Mouse (Mus musculus): Measurements from ENCODE around the gene Dock3. TPM values are rescaled to one million over a fixed set of nuclear protein-coding genes. Genes with fewer than 3 reads are reported as not detected.

The Dock3 gene
- 9.1 and 12.9 TPM in 2 replicates for polyA plus RNA-seq (2014; fragmentation: Nextera tagmentation; extraction: Ambion mirVana)

DNA sequence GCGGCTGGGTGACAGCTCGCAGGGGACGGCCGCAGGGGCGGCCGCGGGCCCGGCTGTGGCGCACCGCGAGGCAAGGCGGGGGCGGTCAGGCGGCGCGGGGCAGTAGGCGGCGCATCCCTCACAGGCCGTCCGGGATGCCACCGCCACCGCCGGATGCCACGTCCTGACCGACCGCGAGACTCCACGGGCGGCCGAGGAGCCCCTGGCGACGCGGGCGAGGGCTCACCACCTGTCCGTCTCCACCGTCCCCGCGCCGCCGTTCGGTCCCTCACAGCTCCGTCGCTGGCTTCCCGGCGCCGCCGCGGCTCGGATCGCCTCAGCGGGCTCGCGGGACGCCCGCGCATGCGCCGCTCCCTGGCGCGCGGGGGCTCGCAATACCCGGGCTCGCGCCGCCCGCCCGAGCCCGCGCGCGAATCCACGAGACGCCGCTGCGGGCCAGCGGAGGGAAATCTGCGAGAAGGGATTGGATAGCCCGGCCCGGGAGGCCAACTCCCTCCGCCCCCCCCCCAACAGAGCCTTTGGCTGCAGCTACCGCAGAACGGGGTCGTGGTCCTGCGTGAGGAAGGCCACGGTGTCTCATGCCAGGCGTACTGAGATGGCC, at the start of gene Dock3:
Gene Dock3 (minus strand): TSS at position 371 of the 601 bp plus-strand sequence.
- peak; percentile 92 for ATAC-seq

DNA sequence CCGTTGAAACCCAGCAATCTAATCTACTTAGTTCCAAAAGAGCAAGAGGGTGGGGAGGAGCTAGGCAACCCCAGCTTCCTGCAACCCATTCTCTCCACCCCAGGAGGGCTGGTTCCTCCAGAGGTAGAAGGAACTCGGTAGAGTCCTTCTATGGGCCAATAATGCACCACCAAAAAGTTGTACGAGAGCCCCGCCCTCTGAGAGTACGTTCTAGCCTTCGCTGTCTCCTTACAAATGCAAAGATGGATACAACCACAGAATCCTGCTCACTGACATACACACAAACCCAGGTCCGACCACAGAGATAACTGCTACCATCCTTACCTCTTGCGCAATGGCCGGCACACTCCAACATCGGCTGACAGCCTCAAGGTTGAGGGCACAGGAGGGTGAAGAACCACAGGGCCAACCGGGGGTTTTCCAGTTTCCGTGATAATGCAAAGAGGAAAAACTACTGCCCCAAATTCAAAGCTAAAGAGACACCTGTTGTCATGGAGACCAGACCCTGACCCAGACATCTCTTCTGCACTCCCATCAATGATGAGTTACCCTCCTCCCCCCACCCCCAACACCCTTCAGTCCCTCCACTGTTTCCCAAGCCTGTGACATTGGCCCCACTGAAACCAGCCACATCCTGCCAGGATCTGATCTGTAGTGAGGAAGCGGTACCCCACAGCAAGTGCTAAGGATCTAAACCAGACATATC, 48.8 kb upstream of the Dock3 start:
- no peak overlapping the region for H3K27ac ChIP-seq (ENCODE audit: low read depth, low read length)
- no peaks in the 10 kb centered on the region for H3K36me3 ChIP-seq (ENCODE audit: control insufficient read depth, insufficient read depth, low read length)
- ATAC-seq (no peak), DNase-seq (ENCODE audit: low spot score) (no peak)
- no peak overlapping the region for H3K4me2 ChIP-seq (ENCODE audit: low read length)
- 56% methylated on average over 13 of the region's 13 CpGs for WGBS
- H3K4me3 ChIP-seq (ENCODE audit: low read depth, low read length), result no peak overlapping the region
- no peaks in the 10 kb centered on the region for H3K27me3 ChIP-seq (replicated peaks; ENCODE audit: control insufficient read depth, insufficient read depth, low read length)
- H3K9me3 ChIP-seq (replicated peaks; ENCODE audit: control insufficient read depth, low read length), result no peaks in the 10 kb centered on the region
- no peak overlapping the region for H3K9ac ChIP-seq (ENCODE audit: low read length)
- H3K4me1 ChIP-seq (ENCODE audit: control insufficient read depth, insufficient read depth, low read length), result peaks cover 4% of the 10 kb centered on the region

More for the DNA sequence above, at the start of gene Dock3:
- peak within 1 kb of the TSS; percentile 95 for H3K9ac ChIP-seq (ENCODE audit: low read length)
- peak within 1 kb of the TSS; percentile 90 for H3K4me3 ChIP-seq (ENCODE audit: low read depth, low read length)
- DNase-seq (ENCODE audit: low spot score), result peak; percentile 92
- H3K27me3 ChIP-seq (replicated peaks; ENCODE audit: control insufficient read depth, insufficient read depth, low read length), result peaks cover 21% of the 10 kb centered on the region
- peaks cover 3% of the 10 kb centered on the region; the same call in 1 of the 2 replicates for H3K4me1 ChIP-seq (ENCODE audit: control insufficient read depth, insufficient read depth, low read length)
- peak within 1 kb of the TSS; percentile 69 for H3K4me2 ChIP-seq (ENCODE audit: low read length)
- no peaks in the 10 kb centered on the region for H3K36me3 ChIP-seq (ENCODE audit: control insufficient read depth, insufficient read depth, low read length)
- H3K27ac ChIP-seq (ENCODE audit: low read depth, low read length), result peak within 1 kb of the TSS; percentile 91
- H3K9me3 ChIP-seq (replicated peaks; ENCODE audit: control insufficient read depth, low read length), result no peaks in the 10 kb centered on the region
- 0% methylated on average over 57 of the region's 87 CpGs for WGBS

DNA sequence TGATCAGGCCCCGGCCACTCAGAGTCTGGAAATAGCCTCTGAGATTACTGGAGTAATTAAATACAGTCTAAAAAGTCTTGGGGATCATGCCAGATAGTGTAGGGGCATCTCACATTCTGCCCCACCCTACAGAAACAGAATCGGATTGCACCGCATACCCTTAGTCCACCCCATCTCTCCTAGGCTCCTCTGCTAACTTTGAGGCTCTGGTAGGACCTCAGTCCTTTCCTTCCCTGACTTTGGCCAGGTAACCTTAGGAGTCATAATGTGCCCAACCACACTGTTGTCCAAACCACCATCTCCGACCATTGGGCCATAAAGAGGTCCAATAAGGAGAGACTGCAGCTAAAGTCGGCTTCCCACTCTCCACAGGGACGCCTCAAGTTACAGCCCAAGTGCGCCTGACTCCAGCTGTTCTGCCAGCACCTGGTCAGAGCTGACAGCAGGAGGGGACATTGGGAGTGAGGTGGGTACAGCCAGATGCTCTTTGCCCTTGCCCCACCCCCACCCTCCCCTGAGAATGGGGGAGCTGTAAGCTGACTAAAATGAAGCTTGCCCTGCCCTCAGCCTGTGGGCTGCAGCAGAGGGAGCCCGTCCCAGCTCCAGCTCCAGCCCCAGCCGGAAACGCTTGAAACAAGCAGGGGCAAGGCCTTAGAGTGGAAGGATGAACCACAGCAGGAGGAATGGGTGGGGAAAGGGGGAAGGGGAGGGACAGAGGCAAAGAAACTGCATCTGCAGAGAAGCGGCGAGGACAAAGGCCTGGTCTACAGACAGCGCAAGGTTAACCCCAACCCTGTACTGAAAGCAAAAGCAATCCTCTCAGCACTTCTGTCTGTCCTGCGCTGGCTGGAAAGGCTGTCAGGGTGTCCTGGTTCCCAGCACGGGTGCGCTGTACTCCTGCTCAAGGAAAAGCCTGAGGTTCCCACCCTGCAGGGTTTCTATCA, 47.9 kb upstream of the Dock3 start:
- no peak overlapping the region for H3K27ac ChIP-seq (ENCODE audit: low read depth, low read length)
- peaks cover 4% of the 10 kb centered on the region for H3K4me1 ChIP-seq (ENCODE audit: control insufficient read depth, insufficient read depth, low read length)
- no peaks in the 10 kb centered on the region for H3K36me3 ChIP-seq (ENCODE audit: control insufficient read depth, insufficient read depth, low read length)
- DNase-seq (ENCODE audit: low spot score) (no peak), ATAC-seq (no peak)
- no peak overlapping the region for H3K9ac ChIP-seq (ENCODE audit: low read length)
- no peak overlapping the region for H3K4me2 ChIP-seq (ENCODE audit: low read length)
- WGBS, result 31% methylated on average over 16 of the region's 16 CpGs
- H3K27me3 ChIP-seq (replicated peaks; ENCODE audit: control insufficient read depth, insufficient read depth, low read length), result no peaks in the 10 kb centered on the region
- H3K9me3 ChIP-seq (replicated peaks; ENCODE audit: control insufficient read depth, low read length), result no peaks in the 10 kb centered on the region
- no peak overlapping the region for H3K4me3 ChIP-seq (ENCODE audit: low read depth, low read length)

DNA sequence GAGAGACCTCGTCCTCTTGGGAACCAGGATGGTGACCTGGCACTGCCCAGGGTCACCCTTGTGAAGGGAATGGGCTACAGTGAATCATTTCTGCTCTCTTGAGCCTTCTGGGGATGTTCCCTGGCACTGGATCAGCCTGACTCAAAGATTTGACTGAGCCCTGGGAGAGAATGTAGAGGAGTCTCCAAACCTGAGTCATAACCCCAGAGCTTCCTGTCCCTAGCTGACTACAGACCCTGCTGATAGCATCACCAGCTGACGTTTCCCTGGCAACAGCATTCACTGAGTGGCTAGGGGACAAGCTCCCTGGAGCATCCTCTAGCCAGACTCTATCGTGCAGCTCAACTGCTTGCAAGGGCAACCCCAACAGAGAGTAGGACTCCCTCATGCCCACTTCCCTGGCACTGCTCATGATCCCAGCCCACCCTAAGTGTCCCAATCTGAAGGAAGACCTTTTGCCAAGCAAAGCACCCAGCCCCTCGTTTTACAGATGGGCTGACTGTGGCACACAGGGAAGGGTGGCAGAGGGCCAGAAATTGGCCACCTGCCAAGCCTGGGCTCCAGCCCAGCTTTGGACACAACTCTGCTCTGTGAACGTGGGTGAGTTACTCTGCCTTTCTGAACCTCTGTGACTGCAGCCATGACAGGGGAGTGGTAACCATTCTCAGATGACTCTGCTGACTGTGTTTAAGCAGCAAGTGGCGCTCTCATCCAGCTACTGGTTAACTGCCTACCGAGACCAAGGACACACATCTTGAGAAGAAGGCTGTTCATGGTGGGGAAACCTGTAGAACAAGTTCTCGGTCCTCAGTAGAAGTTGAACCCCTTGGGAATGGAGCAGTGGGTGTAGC, 47.0 kb upstream of the Dock3 start:
- Histone ChIP-seq H3K9ac (ENCODE audit: low read length) (no peak overlapping the region), H3K27me3 (replicated peaks; ENCODE audit: control insufficient read depth, insufficient read depth, low read length) (no peaks in the 10 kb centered on the region), H3K36me3 (ENCODE audit: control insufficient read depth, insufficient read depth, low read length) (no peaks in the 10 kb centered on the region), H3K27ac (ENCODE audit: low read depth, low read length) (no peak overlapping the region), H3K4me3 (ENCODE audit: low read depth, low read length) (no peak overlapping the region), H3K9me3 (replicated peaks; ENCODE audit: control insufficient read depth, low read length) (no peaks in the 10 kb centered on the region), H3K4me2 (ENCODE audit: low read length) (no peak overlapping the region), H3K4me1 (ENCODE audit: control insufficient read depth, insufficient read depth, low read length) (peaks cover 4% of the 10 kb centered on the region)
- DNase-seq (ENCODE audit: low spot score) (peak; percentile 46), ATAC-seq (peak; percentile 40; the same call in 1 of the 2 replicates)
- WGBS, result 52% methylated on average over 8 of the region's 8 CpGs

DNA sequence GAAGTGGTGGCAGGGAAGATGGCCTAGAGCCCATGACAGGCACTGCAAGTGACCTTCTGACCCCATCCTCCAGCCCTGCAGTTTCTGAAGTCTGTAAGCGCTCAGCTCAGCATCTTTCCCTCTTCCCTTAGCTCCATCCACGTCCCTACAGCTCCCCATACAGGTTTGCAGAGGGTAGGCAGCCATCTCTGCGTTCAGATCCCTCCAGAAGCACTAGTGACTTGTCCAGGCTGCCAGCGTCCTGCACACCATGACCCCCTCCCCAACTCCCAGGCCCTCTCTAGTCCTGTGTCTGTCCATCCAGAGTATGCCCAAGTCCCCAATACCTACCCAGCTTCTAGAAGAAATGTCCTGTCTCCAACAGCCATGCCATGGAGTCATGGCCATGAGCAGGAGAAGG, 46.4 kb upstream of the Dock3 start:
- Histone ChIP-seq H3K4me1 (ENCODE audit: control insufficient read depth, insufficient read depth, low read length) (peaks cover 4% of the 10 kb centered on the region), H3K4me2 (ENCODE audit: low read length) (no peak overlapping the region), H3K27ac (ENCODE audit: low read depth, low read length) (no peak overlapping the region), H3K27me3 (replicated peaks; ENCODE audit: control insufficient read depth, insufficient read depth, low read length) (no peaks in the 10 kb centered on the region), H3K4me3 (ENCODE audit: low read depth, low read length) (no peak overlapping the region), H3K9me3 (replicated peaks; ENCODE audit: control insufficient read depth, low read length) (no peaks in the 10 kb centered on the region), H3K36me3 (ENCODE audit: control insufficient read depth, insufficient read depth, low read length) (no peaks in the 10 kb centered on the region), H3K9ac (ENCODE audit: low read length) (no peak overlapping the region)
- DNase-seq (ENCODE audit: low spot score) (no peak), ATAC-seq (no peak)
- WGBS, result 49% methylated on average over 4 of the region's 4 CpGs

DNA sequence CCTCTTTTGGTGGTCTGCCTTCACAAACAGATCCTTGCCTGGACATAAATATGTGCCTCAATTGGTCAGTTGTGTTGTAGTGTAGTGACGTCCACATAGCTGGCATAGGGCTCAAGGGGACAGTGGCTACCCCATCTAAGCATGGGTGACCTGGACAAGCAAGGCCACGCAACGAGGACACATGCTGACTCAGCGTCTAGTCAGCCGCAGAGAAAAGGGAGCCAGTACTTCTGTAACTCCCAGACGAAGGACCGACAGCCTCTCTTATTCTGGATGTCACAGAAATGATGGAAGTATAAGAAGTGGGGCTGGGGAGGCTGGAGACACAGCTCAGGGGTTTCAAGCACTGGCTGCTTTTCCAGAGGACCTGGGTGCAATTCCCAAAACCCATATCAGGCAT, 45.9 kb upstream of the Dock3 start:
- ATAC-seq, result no peak

DNA sequence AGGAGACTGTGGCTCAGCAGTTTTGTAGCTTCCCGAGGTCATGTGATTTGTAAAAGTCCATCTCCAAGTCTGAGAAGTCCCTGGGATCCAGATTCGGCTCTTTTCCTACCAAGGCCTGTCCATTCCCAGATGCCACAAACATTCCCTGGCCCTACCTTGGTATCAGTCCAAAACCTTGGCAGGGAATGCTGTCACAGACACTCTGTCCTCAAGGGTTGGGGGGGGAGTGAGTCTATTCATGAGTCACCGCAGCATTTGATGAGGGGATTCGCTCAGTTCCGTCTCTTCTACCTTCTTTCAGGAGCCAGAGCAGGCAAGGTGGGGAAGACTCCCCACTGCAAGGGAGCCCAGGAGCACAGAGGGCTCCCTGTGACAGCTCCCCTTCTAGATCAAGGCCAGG, 44.0 kb upstream of the Dock3 start:
- WGBS, result 79% methylated on average over 5 of the region's 5 CpGs
- no peak overlapping the region for H3K4me2 ChIP-seq (ENCODE audit: low read length)
- H3K4me3 ChIP-seq (ENCODE audit: low read depth, low read length), result no peak overlapping the region
- peaks cover 4% of the 10 kb centered on the region for H3K4me1 ChIP-seq (ENCODE audit: control insufficient read depth, insufficient read depth, low read length)
- no peak overlapping the region for H3K9ac ChIP-seq (ENCODE audit: low read length)
- H3K36me3 ChIP-seq (ENCODE audit: control insufficient read depth, insufficient read depth, low read length), result no peaks in the 10 kb centered on the region
- DNase-seq (ENCODE audit: low spot score) (no peak), ATAC-seq (no peak)
- H3K27ac ChIP-seq (ENCODE audit: low read depth, low read length), result no peak overlapping the region
- H3K27me3 ChIP-seq (replicated peaks; ENCODE audit: control insufficient read depth, insufficient read depth, low read length), result no peaks in the 10 kb centered on the region
- no peaks in the 10 kb centered on the region for H3K9me3 ChIP-seq (replicated peaks; ENCODE audit: control insufficient read depth, low read length)

More for the DNA sequence above, 45.9 kb upstream of the Dock3 start:
- 87% methylated on average over 7 of the region's 7 CpGs for WGBS
- H3K9me3 ChIP-seq (replicated peaks; ENCODE audit: control insufficient read depth, low read length), result no peaks in the 10 kb centered on the region
- H3K9ac ChIP-seq (ENCODE audit: low read length), result no peak overlapping the region
- no peak overlapping the region for H3K27ac ChIP-seq (ENCODE audit: low read depth, low read length)
- no peaks in the 10 kb centered on the region for H3K36me3 ChIP-seq (ENCODE audit: control insufficient read depth, insufficient read depth, low read length)
- H3K4me2 ChIP-seq (ENCODE audit: low read length), result no peak overlapping the region
- H3K27me3 ChIP-seq (replicated peaks; ENCODE audit: control insufficient read depth, insufficient read depth, low read length), result no peaks in the 10 kb centered on the region
- H3K4me3 ChIP-seq (ENCODE audit: low read depth, low read length), result no peak overlapping the region
- peaks cover 4% of the 10 kb centered on the region for H3K4me1 ChIP-seq (ENCODE audit: control insufficient read depth, insufficient read depth, low read length)
- no peak for DNase-seq (ENCODE audit: low spot score)

DNA sequence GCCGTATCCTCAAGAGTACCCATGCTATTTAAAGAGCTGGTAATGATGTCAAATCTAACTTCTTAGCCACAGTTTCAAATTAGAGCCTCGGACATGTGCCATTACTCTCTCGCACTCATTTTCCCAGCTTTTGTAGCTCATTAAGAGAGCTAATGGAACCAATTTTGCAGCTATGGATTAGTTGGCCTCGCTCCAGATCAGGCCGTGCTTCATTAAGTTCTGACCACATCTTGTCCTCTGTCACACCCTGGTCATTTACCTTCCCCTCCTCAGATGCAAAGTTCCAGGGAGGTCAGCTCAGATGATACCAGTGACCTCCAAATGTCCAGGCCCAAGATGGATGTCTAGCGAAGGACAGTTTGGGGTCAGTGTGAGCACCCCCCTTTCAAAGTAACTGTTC, 43.0 kb upstream of the Dock3 start:
- no peak for DNase-seq (ENCODE audit: low spot score)
- H3K4me3 ChIP-seq (ENCODE audit: low read depth, low read length), result no peak overlapping the region

More for the DNA sequence above, 43.0 kb upstream of the Dock3 start:
- Histone ChIP-seq H3K4me1 (ENCODE audit: control insufficient read depth, insufficient read depth, low read length) (peaks cover 4% of the 10 kb centered on the region), H3K27ac (ENCODE audit: low read depth, low read length) (no peak overlapping the region), H3K9ac (ENCODE audit: low read length) (no peak overlapping the region), H3K9me3 (replicated peaks; ENCODE audit: control insufficient read depth, low read length) (no peaks in the 10 kb centered on the region), H3K4me2 (ENCODE audit: low read length) (no peak overlapping the region), H3K36me3 (ENCODE audit: control insufficient read depth, insufficient read depth, low read length) (no peaks in the 10 kb centered on the region), H3K27me3 (replicated peaks; ENCODE audit: control insufficient read depth, insufficient read depth, low read length) (no peaks in the 10 kb centered on the region)
- no peak for ATAC-seq
- WGBS, result 48% methylated on average over 6 of the region's 6 CpGs

All from forebrain, embryonic 14.5 days (tissue).